Mouse (Mus musculus): Measurements from ENCODE around the gene A630001G21Rik. TPM values are rescaled to one million over a fixed set of nuclear protein-coding genes. Genes with fewer than 3 reads are reported as not detected.

A630001G21Rik gene
- polyA plus RNA-seq, 1 experiment from 2014 or later, result 1.8 TPM

GRCm38 (mm10) chr1:85686666-85687065, 91.8 kb downstream of the A630001G21Rik start:
- 63% methylated on average over 5 of the region's 5 CpGs for WGBS
- Histone ChIP-seq H3K4me2 (replicated peaks; ENCODE audit: low read depth, low read length) (no peak overlapping the region), H3K4me1 (ENCODE audit: control insufficient read depth, insufficient read depth, low read length) (no peaks in the 10 kb centered on the region), H3K9me3 (ENCODE audit: control insufficient read depth, low read length) (no peaks in the 10 kb centered on the region), H3K36me3 (ENCODE audit: control insufficient read depth, insufficient read depth, low read length) (no peaks in the 10 kb centered on the region), H3K9ac (ENCODE audit: low read depth, low read length) (no peak overlapping the region), H3K27me3 (ENCODE audit: control insufficient read depth, insufficient read depth, low read length) (no peaks in the 10 kb centered on the region), H3K4me3 (ENCODE audit: low read length) (no peak overlapping the region), H3K27ac (ENCODE audit: low read depth, low read length) (no peak overlapping the region)
- ATAC-seq (ENCODE audit: low FRiP score, low TSS enrichment), result no peak

GRCm38 (mm10) chr1:85680226-85680625, 98.2 kb downstream of the A630001G21Rik start:
- WGBS, result 56% methylated on average over 4 of the region's 4 CpGs
- H3K27ac ChIP-seq (ENCODE audit: low read depth, low read length), result no peak overlapping the region
- no peaks in the 10 kb centered on the region for H3K9me3 ChIP-seq (ENCODE audit: control insufficient read depth, low read length)
- H3K27me3 ChIP-seq (ENCODE audit: control insufficient read depth, insufficient read depth, low read length), result no peaks in the 10 kb centered on the region
- ATAC-seq (ENCODE audit: low FRiP score, low TSS enrichment), result no peak
- H3K36me3 ChIP-seq (ENCODE audit: control insufficient read depth, insufficient read depth, low read length), result no peaks in the 10 kb centered on the region
- no peaks in the 10 kb centered on the region for H3K4me1 ChIP-seq (ENCODE audit: control insufficient read depth, insufficient read depth, low read length)
- no peak overlapping the region for H3K4me2 ChIP-seq (replicated peaks; ENCODE audit: low read depth, low read length)
- no peak overlapping the region for H3K9ac ChIP-seq (ENCODE audit: low read depth, low read length)
- H3K4me3 ChIP-seq (ENCODE audit: low read length), result no peak overlapping the region

Small RNA genes lying within 50 kb of the gene (microRNA-seq; reads per million reads assigned to microRNA genes)
- gene Gm25472 (not detected), gene Mir8096 (not detected)

Other genes with a start within 250 kb of the A630001G21Rik start
- not detected in 2 replicates for gene G530012D18Rik, start 203.0 kb downstream of the A630001G21Rik start, polyA plus RNA-seq (2014; fragmentation: Nextera tagmentation; extraction: Ambion mirVana)
- gene Sp110, start 179.8 kb downstream of the A630001G21Rik start, polyA plus RNA-seq (2014; fragmentation: Nextera tagmentation; extraction: Ambion mirVana), result 1.1 and 1.7 TPM in 2 replicates
- 1.2 and 2.0 TPM in 2 replicates for gene Sp140, start 178.3 kb downstream of the A630001G21Rik start, polyA plus RNA-seq (2014; fragmentation: Nextera tagmentation; extraction: Ambion mirVana)
- gene Sp100, start 128.7 kb downstream of the A630001G21Rik start, polyA plus RNA-seq (2014; fragmentation: Nextera tagmentation; extraction: Ambion mirVana), result 1.3 and 1.5 TPM in 2 replicates
- 37.9 and 53.0 TPM in 2 replicates for gene Cab39, start 14.8 kb upstream of the A630001G21Rik start, polyA plus RNA-seq (2014; fragmentation: Nextera tagmentation; extraction: Ambion mirVana)
- gene Itm2c, start 115.6 kb upstream of the A630001G21Rik start, polyA plus RNA-seq (2014; fragmentation: Nextera tagmentation; extraction: Ambion mirVana), result 145 and 179 TPM in 2 replicates
- gene 4933407L21Rik, start 149.8 kb upstream of the A630001G21Rik start, polyA plus RNA-seq (2014; fragmentation: Nextera tagmentation; extraction: Ambion mirVana), result 0.85 and 1.7 TPM in 2 replicates
- 0.07 TPM in 1 of 2 replicates, not detected in the other for gene Gpr55, start 182.4 kb upstream of the A630001G21Rik start, polyA plus RNA-seq (2014; fragmentation: Nextera tagmentation; extraction: Ambion mirVana)
- gene Spata3, start 238.2 kb upstream of the A630001G21Rik start, polyA plus RNA-seq (2014; fragmentation: Nextera tagmentation; extraction: Ambion mirVana), result 0.34 TPM in 1 of 2 replicates, not detected in the other